Mouse (Mus musculus) T-helper 17 cell (primary cell): ENCODE data around the gene Serpina11.

Source experiments
- in situ Hi-C, 2 experiments: fragments of 300-600 bp; cut with MboI, MseI; formaldehyde crosslinking; loops; 1 replicate in 1 of 2; 2 replicates in 1 of 2; pipeline ENCODE4 v1.15.1; 2025; ENCODE audit warnings: high pct_unique_total_duplicates in 2 of 2

Gene Serpina11

GRCm38 (mm10) chr12:103989857-103990256, at the start of gene Serpina11:
Serpina11 (minus strand) TSS chr12:103989957.
- in situ Hi-C loops: loop anchor here in 1 of 2 experiments (5.0 to 10.0 kb wide), 4 partner anchors 85 to 1438 kb away; partner anchors contain the start of genes Chga and Fam181a

GRCm38 (mm10) chr12:104038181-104038580, 48.4 kb upstream of the Serpina11 start:
- in situ Hi-C loops: no loop called here

GRCm38 (mm10) chr12:104033752-104034151, 44.0 kb upstream of the Serpina11 start:
- in situ Hi-C loops: no loop called here

- in situ Hi-C loops: no loop called here
Observed at GRCm38 (mm10) chr12:104029986-104030385, 40.2 kb upstream of the Serpina11 start.

- in situ Hi-C loops: no loop called here
Observed at GRCm38 (mm10) chr12:104015280-104015679, 25.5 kb upstream of the Serpina11 start.

GRCm38 (mm10) chr12:104013620-104014019, 23.9 kb upstream of the Serpina11 start, which contains the start of gene Serpina9:
Serpina9 (minus strand) TSS chr12:104013755.
- in situ Hi-C loops: no loop called here

- in situ Hi-C loops: loop anchor here in 1 of 2 experiments (5.0 kb wide), 1 partner anchor 43 kb away; no protein-coding TSS in a partner anchor
Observed at GRCm38 (mm10) chr12:104004689-104005088, 14.9 kb upstream of the Serpina11 start.

- in situ Hi-C loops: no loop called here
Observed at GRCm38 (mm10) chr12:104003238-104003612, 13.5 kb upstream of the Serpina11 start.

- in situ Hi-C loops: no loop called here
Observed at GRCm38 (mm10) chr12:104002569-104003237, 12.9 kb upstream of the Serpina11 start.

- in situ Hi-C loops: no loop called here
Observed at GRCm38 (mm10) chr12:104000594-104000993, 10.8 kb upstream of the Serpina11 start.

- in situ Hi-C loops: loop anchor here (5.0 to 10.0 kb wide), 4 partner anchors 73 to 685 kb away; partner anchors contain the start of gene Fam181a (in 1 of the 2)
Observed at GRCm38 (mm10) chr12:103999611-104000010, 9.9 kb upstream of the Serpina11 start.

GRCm38 (mm10) chr12:103996513-103996912, 6.8 kb upstream of the Serpina11 start:
- in situ Hi-C loops: loop anchor here (5.0 to 10.0 kb wide), 4 partner anchors 76 to 682 kb away; partner anchors contain the start of gene Fam181a (in 1 of the 2)

GRCm38 (mm10) chr12:103995292-103996072, 5.7 kb upstream of the Serpina11 start:
- in situ Hi-C loops: loop anchor here (5.0 to 10.0 kb wide), 4 partner anchors 77 to 681 kb away; partner anchors contain the start of gene Fam181a (in 1 of the 2)

GRCm38 (mm10) chr12:103992945-103993344, 3.2 kb upstream of the Serpina11 start:
- in situ Hi-C loops: loop anchor here in 1 of 2 experiments (10.0 kb wide), 2 partner anchors 82 to 678 kb away; partner anchors contain the start of gene Fam181a

- in situ Hi-C loops: loop anchor here in 1 of 2 experiments (5.0 kb wide), 2 partner anchors 433 to 1437 kb away; partner anchors contain the start of gene Chga
Observed at GRCm38 (mm10) chr12:103989514-103989767, 316 bp downstream of the Serpina11 start.

GRCm38 (mm10) chr12:103988754-103989513, 823 bp downstream of the Serpina11 start:
- in situ Hi-C loops: loop anchor here in 1 of 2 experiments (5.0 kb wide), 2 partner anchors 433 to 1437 kb away; partner anchors contain the start of gene Chga

- in situ Hi-C loops: loop anchor here in 1 of 2 experiments (5.0 kb wide), 2 partner anchors 436 to 1434 kb away; partner anchors contain the start of gene Chga
Observed at GRCm38 (mm10) chr12:103985868-103986267, 3.9 kb downstream of the Serpina11 start.

- in situ Hi-C loops: loop anchor here in 1 of 2 experiments (5.0 kb wide), 2 partner anchors 437 to 1433 kb away; partner anchors contain the start of gene Chga
Observed at GRCm38 (mm10) chr12:103984935-103985334, 4.8 kb downstream of the Serpina11 start.

GRCm38 (mm10) chr12:103981646-103982360, 8.0 kb downstream of the Serpina11 start:
- in situ Hi-C loops: no loop called here

GRCm38 (mm10) chr12:103978294-103978693, 11.5 kb downstream of the Serpina11 start:
- in situ Hi-C loops: no loop called here
